Mouse (Mus musculus): ENCODE results near the gene Fbln7.

DNA sequence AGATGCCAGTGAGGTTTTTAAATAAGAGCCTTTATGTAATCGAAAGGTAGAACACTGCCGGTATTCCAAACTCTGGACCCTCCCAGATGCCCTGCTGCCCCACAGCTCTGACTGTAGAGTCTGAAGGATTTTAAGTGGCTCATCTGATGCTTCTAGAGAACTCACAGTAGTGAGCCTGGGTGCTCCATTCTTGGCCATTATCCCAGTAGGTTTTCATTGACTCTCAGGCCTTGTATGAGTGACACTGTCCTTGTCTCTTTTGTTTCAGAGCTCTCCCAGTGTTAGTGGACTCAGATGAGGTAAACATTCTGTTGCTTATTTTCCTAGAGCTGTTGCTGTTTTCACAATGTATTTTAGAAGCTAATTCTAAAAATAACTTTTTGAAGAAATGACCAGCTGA lies 12.7 kb upstream of the Fbln7 start:
- no peak for TF ChIP-seq CTCF (IDR thresholded peaks at IDR 0.05; ENCODE audit: borderline replicate concordance, insufficient read depth, low read length)
- TF ChIP-seq POLR2A (IDR thresholded peaks at IDR 0.05; ENCODE audit: low read depth, low read length) = no peak
